Mouse (Mus musculus): ENCODE data around the gene Lrfn3. TPM values are rescaled to one million over a fixed set of nuclear protein-coding genes. Genes with fewer than 3 reads are reported as not detected.

Lrfn3 gene
- polyA plus RNA-seq, 1 experiment from 2014 or later = 12.2 TPM

GRCm38 (mm10) chr7:30323795-30324194 is 38.8 kb downstream of the Lrfn3 start, which contains the start of gene Sdhaf1:
Gene Sdhaf1 (minus strand): TSS chr7:30323895.
- Histone ChIP-seq H3K4me2 (ENCODE audit: low read depth, low read length) (peak within 1 kb of the TSS; percentile 43), H3K36me3 (ENCODE audit: control insufficient read depth, insufficient read depth, low read length) (no peaks in the 10 kb centered on the region), H3K9ac (replicated peaks; ENCODE audit: low read depth, low read length) (no peak within 1 kb of the TSS), H3K4me1 (ENCODE audit: control insufficient read depth, insufficient read depth, low read length) (peaks cover 9% of the 10 kb centered on the region), H3K27me3 (ENCODE audit: control insufficient read depth, insufficient read depth, low read length) (no peaks in the 10 kb centered on the region), H3K27ac (ENCODE audit: low read depth, low read length) (no peak within 1 kb of the TSS), H3K9me3 (ENCODE audit: control insufficient read depth, low read length) (no peaks in the 10 kb centered on the region), H3K4me3 (ENCODE audit: low read depth, low read length) (peak within 1 kb of the TSS; percentile 85)
- no peak for ATAC-seq (ENCODE audit: low read depth)
- 84% methylated on average over 3 of the region's 3 CpGs for WGBS

- H3K36me3 ChIP-seq (ENCODE audit: control insufficient read depth, insufficient read depth, low read length) = no peaks in the 10 kb centered on the region
- H3K4me2 ChIP-seq (ENCODE audit: low read depth, low read length) = peak overlapping the region; percentile 43
- no peaks in the 10 kb centered on the region for H3K27me3 ChIP-seq (ENCODE audit: control insufficient read depth, insufficient read depth, low read length)
- peaks cover 9% of the 10 kb centered on the region for H3K4me1 ChIP-seq (ENCODE audit: control insufficient read depth, insufficient read depth, low read length)
- H3K27ac ChIP-seq (ENCODE audit: low read depth, low read length) = no peak overlapping the region
- H3K4me3 ChIP-seq (ENCODE audit: low read depth, low read length) = peak overlapping the region; percentile 85
- H3K9ac ChIP-seq (replicated peaks; ENCODE audit: low read depth, low read length) = no peak overlapping the region
- 42% methylated on average over 6 of the region's 6 CpGs for WGBS
- ATAC-seq (ENCODE audit: low read depth) = no peak
- no peaks in the 10 kb centered on the region for H3K9me3 ChIP-seq (ENCODE audit: control insufficient read depth, low read length)
Measured at GRCm38 (mm10) chr7:30322865-30323264, 39.7 kb downstream of the Lrfn3 start.

- peak; percentile 99 for ATAC-seq (ENCODE audit: low read depth)
- peaks cover 9% of the 10 kb centered on the region for H3K4me1 ChIP-seq (ENCODE audit: control insufficient read depth, insufficient read depth, low read length)
- no peaks in the 10 kb centered on the region for H3K27me3 ChIP-seq (ENCODE audit: control insufficient read depth, insufficient read depth, low read length)
- peak overlapping the region; percentile 85 for H3K4me3 ChIP-seq (ENCODE audit: low read depth, low read length)
- no peaks in the 10 kb centered on the region for H3K9me3 ChIP-seq (ENCODE audit: control insufficient read depth, low read length)
- under 1% methylated on average over 20 of the region's 20 CpGs for WGBS
- peak overlapping the region; percentile 82 for H3K27ac ChIP-seq (ENCODE audit: low read depth, low read length)
- peak overlapping the region; percentile 80 for H3K9ac ChIP-seq (replicated peaks; ENCODE audit: low read depth, low read length)
- H3K4me2 ChIP-seq (ENCODE audit: low read depth, low read length) = peak overlapping the region; percentile 85
- H3K36me3 ChIP-seq (ENCODE audit: control insufficient read depth, insufficient read depth, low read length) = no peaks in the 10 kb centered on the region
Measured at GRCm38 (mm10) chr7:30322285-30322667, 40.3 kb downstream of the Lrfn3 start.

GRCm38 (mm10) chr7:30321539-30322284 is 40.9 kb downstream of the Lrfn3 start, which contains the start of gene E130208F15Rik:
Gene E130208F15Rik (plus strand): TSS chr7:30321740.
- Histone ChIP-seq H3K4me3 (ENCODE audit: low read depth, low read length) (peak within 1 kb of the TSS; percentile 85), H3K9me3 (ENCODE audit: control insufficient read depth, low read length) (no peaks in the 10 kb centered on the region), H3K9ac (replicated peaks; ENCODE audit: low read depth, low read length) (peak within 1 kb of the TSS; percentile 80), H3K4me2 (ENCODE audit: low read depth, low read length) (peak within 1 kb of the TSS; percentile 85), H3K27me3 (ENCODE audit: control insufficient read depth, insufficient read depth, low read length) (no peaks in the 10 kb centered on the region), H3K27ac (ENCODE audit: low read depth, low read length) (peak within 1 kb of the TSS; percentile 82), H3K4me1 (ENCODE audit: control insufficient read depth, insufficient read depth, low read length) (peaks cover 9% of the 10 kb centered on the region), H3K36me3 (ENCODE audit: control insufficient read depth, insufficient read depth, low read length) (no peaks in the 10 kb centered on the region)
- ATAC-seq (ENCODE audit: low read depth) = peak; percentile 62
- under 1% methylated on average over 63 of the region's 63 CpGs for WGBS

- Histone ChIP-seq H3K4me1 (ENCODE audit: control insufficient read depth, insufficient read depth, low read length) (peaks cover 9% of the 10 kb centered on the region), H3K9ac (replicated peaks; ENCODE audit: low read depth, low read length) (peak overlapping the region; percentile 80; the same call in 1 of the 2 replicates), H3K4me2 (ENCODE audit: low read depth, low read length) (peak overlapping the region; percentile 85), H3K27me3 (ENCODE audit: control insufficient read depth, insufficient read depth, low read length) (no peaks in the 10 kb centered on the region), H3K4me3 (ENCODE audit: low read depth, low read length) (peak overlapping the region; percentile 85; the same call in 1 of the 2 replicates), H3K36me3 (ENCODE audit: control insufficient read depth, insufficient read depth, low read length) (no peaks in the 10 kb centered on the region), H3K9me3 (ENCODE audit: control insufficient read depth, low read length) (no peaks in the 10 kb centered on the region), H3K27ac (ENCODE audit: low read depth, low read length) (no peak overlapping the region)
- ATAC-seq (ENCODE audit: low read depth) = no peak
- WGBS = 89% methylated on average over 2 of the region's 2 CpGs
Measured at GRCm38 (mm10) chr7:30320946-30321345, 41.6 kb downstream of the Lrfn3 start.

- Histone ChIP-seq H3K4me3 (ENCODE audit: low read depth, low read length) (no peak overlapping the region), H3K36me3 (ENCODE audit: control insufficient read depth, insufficient read depth, low read length) (no peaks in the 10 kb centered on the region; the same call in 1 of the 2 replicates), H3K4me1 (ENCODE audit: control insufficient read depth, insufficient read depth, low read length) (peaks cover 9% of the 10 kb centered on the region), H3K9me3 (ENCODE audit: control insufficient read depth, low read length) (no peaks in the 10 kb centered on the region), H3K27ac (ENCODE audit: low read depth, low read length) (no peak overlapping the region), H3K4me2 (ENCODE audit: low read depth, low read length) (no peak overlapping the region), H3K27me3 (ENCODE audit: control insufficient read depth, insufficient read depth, low read length) (no peaks in the 10 kb centered on the region), H3K9ac (replicated peaks; ENCODE audit: low read depth, low read length) (no peak overlapping the region)
- 96% methylated on average over 3 of the region's 3 CpGs for WGBS
- ATAC-seq (ENCODE audit: low read depth) = no peak
Measured at GRCm38 (mm10) chr7:30318142-30318541, 44.4 kb downstream of the Lrfn3 start.

GRCm38 (mm10) chr7:30315559-30316529 is 46.7 kb downstream of the Lrfn3 start:
- H3K27ac ChIP-seq (ENCODE audit: low read depth, low read length) = no peak overlapping the region
- H3K9me3 ChIP-seq (ENCODE audit: control insufficient read depth, low read length) = no peaks in the 10 kb centered on the region
- no peak overlapping the region for H3K4me3 ChIP-seq (ENCODE audit: low read depth, low read length)
- ATAC-seq (ENCODE audit: low read depth) = no peak
- WGBS = 82% methylated on average over 13 of the region's 13 CpGs
- peaks cover 4% of the 10 kb centered on the region; the same call in 1 of the 2 replicates for H3K36me3 ChIP-seq (ENCODE audit: control insufficient read depth, insufficient read depth, low read length)
- no peaks in the 10 kb centered on the region for H3K27me3 ChIP-seq (ENCODE audit: control insufficient read depth, insufficient read depth, low read length)
- no peak overlapping the region for H3K9ac ChIP-seq (replicated peaks; ENCODE audit: low read depth, low read length)
- peaks cover 2% of the 10 kb centered on the region; the same call in 1 of the 2 replicates for H3K4me1 ChIP-seq (ENCODE audit: control insufficient read depth, insufficient read depth, low read length)
- no peak overlapping the region for H3K4me2 ChIP-seq (ENCODE audit: low read depth, low read length)

GRCm38 (mm10) chr7:30314721-30315155 is 47.8 kb downstream of the Lrfn3 start, which contains the start of gene Syne4:
Gene Syne4 (plus strand): TSS chr7:30314807.
- no peak for ATAC-seq (ENCODE audit: low read depth)
- H3K4me2 ChIP-seq (ENCODE audit: low read depth, low read length) = no peak within 1 kb of the TSS
- H3K9ac ChIP-seq (replicated peaks; ENCODE audit: low read depth, low read length) = no peak within 1 kb of the TSS
- WGBS = 3% methylated on average over 9 of the region's 9 CpGs
- H3K4me3 ChIP-seq (ENCODE audit: low read depth, low read length) = no peak within 1 kb of the TSS
- peaks cover 4% of the 10 kb centered on the region; the same call in 1 of the 2 replicates for H3K36me3 ChIP-seq (ENCODE audit: control insufficient read depth, insufficient read depth, low read length)
- H3K27ac ChIP-seq (ENCODE audit: low read depth, low read length) = no peak within 1 kb of the TSS
- H3K4me1 ChIP-seq (ENCODE audit: control insufficient read depth, insufficient read depth, low read length) = peaks cover 4% of the 10 kb centered on the region; the same call in 1 of the 2 replicates
- no peaks in the 10 kb centered on the region for H3K9me3 ChIP-seq (ENCODE audit: control insufficient read depth, low read length)
- no peaks in the 10 kb centered on the region for H3K27me3 ChIP-seq (ENCODE audit: control insufficient read depth, insufficient read depth, low read length)
